In the genomic region with DNA sequence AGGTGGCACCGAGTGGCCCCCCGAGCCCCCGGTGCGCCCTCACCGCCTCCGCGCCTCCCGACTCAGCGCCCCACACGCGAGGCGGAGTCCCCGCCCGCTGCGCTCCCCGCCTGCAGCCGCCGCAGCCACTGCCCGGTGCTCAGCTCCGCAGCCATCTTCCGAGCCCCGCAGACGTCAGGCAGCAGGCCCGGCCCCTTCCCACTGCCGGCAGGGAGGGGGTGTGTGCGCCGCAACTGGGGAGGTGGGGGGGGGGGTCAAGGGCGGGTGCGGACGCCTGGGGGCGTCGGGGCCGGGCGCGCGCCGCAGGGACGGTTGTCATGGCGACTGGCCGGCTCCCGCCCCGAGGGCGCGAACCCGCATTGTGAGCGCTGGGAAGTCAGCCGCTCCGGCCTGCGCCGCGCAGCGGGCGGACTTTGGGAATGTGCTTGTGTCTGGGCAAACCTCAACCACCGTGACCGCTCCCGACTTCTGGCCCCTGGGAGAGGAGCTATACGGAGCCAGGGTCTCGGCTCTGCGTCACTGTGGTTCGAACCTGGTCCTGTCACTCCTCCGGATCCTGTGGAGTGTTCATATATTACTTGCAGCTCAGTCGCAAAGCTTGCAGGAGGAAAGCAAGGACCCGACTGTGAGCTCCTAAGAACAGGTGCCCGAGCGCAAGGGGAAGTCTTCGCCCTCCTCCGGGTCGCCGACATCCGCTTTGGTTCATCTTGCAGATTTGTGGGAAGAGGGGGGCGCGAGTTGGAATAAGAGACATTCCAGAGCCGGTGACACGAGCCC, we compare ENCODE assay signal across 8 mouse cellular contexts. TPM values are rescaled to one million over a fixed set of nuclear protein-coding genes. Genes with fewer than 3 reads are reported as not detected.
DNase-seq lines count a peak whose midpoint lies in the region; ATAC-seq and TF ChIP-seq lines count a peak whose summit lies in the region.

A gene (minus strand): TSS at position 160 of the 777 bp plus-strand sequence.

- H3K4me3 ChIP-seq in bone marrow, adult 2 months (replicated peaks; ENCODE audit: control insufficient read depth, low read depth, low read length) = peak within 1 kb of the TSS; percentile 81
- H3K4me3 ChIP-seq in erythroblast, embryonic 14.5 days (replicated peaks) = peak within 1 kb of the TSS; percentile 91
- peak within 1 kb of the TSS; percentile 91 for H3K4me3 ChIP-seq in heart, embryonic 11.5 days (ENCODE audit: low read depth, low read length)
- H3K4me3 ChIP-seq in kidney, embryonic 16.5 days (ENCODE audit: low read length) = peak within 1 kb of the TSS; percentile 67
- peak within 1 kb of the TSS; percentile 85 for H3K4me3 ChIP-seq in liver, embryonic 13.5 days (replicated peaks)
- peak within 1 kb of the TSS; percentile 98 for H3K4me3 ChIP-seq in stomach, embryonic 16.5 days (replicated peaks; ENCODE audit: low read length)

- peaks cover 28% of the 10 kb centered on the region for H3K36me3 ChIP-seq in erythroblast, embryonic 14.5 days (ENCODE audit: control insufficient read depth)
- peaks cover 17% of the 10 kb centered on the region; the same call in 1 of the 2 replicates for H3K36me3 ChIP-seq in heart, embryonic 11.5 days (ENCODE audit: control insufficient read depth, insufficient read depth, low read length)
- peaks cover 27% of the 10 kb centered on the region for H3K36me3 ChIP-seq in kidney, embryonic 16.5 days (ENCODE audit: insufficient read depth, low read length)
- peaks cover 29% of the 10 kb centered on the region for H3K36me3 ChIP-seq in liver, embryonic 13.5 days
- peaks cover 21% of the 10 kb centered on the region for H3K36me3 ChIP-seq in stomach, embryonic 16.5 days (ENCODE audit: control insufficient read depth, insufficient read depth, low read length)

- peak; percentile 79 for DNase-seq in CD4-positive helper T cell, adult 2 months (ENCODE audit: low read depth, low spot score)
- DNase-seq in liver, embryonic 13.5 days = peak; percentile 59
- DNase-seq in natural killer cell, adult 2 months (ENCODE audit: low spot score in 2 of 2) = peak; percentile 29 to 40

- under 1% methylated on average over 74 of the region's 74 CpGs for WGBS in bone marrow, adult 2 months
- WGBS in heart, embryonic 11.5 days (ENCODE audit: insufficient replicate concordance) = under 1% methylated on average over 67 of the region's 74 CpGs
- under 1% methylated on average over 52 of the region's 74 CpGs for WGBS in kidney, embryonic 16.5 days
- WGBS in liver, embryonic 13.5 days (ENCODE audit: insufficient replicate concordance) = under 1% methylated on average over 65 of the region's 74 CpGs
- WGBS in stomach, embryonic 16.5 days = under 1% methylated on average over 65 of the region's 74 CpGs

- peak within 1 kb of the TSS; percentile 82 for H3K9ac ChIP-seq in heart, embryonic 11.5 days (ENCODE audit: low read depth, low read length)
- peak within 1 kb of the TSS; percentile 88 for H3K9ac ChIP-seq in kidney, embryonic 16.5 days (replicated peaks; ENCODE audit: low read length)
- H3K9ac ChIP-seq in liver, embryonic 13.5 days = peak within 1 kb of the TSS; percentile 87
- peak within 1 kb of the TSS; percentile 88 for H3K9ac ChIP-seq in stomach, embryonic 16.5 days (ENCODE audit: low read length)

- TF ChIP-seq POLR2A in bone marrow, adult 2 months (IDR thresholded peaks at IDR 0.05; ENCODE audit: borderline replicate concordance, control insufficient read depth, low read depth, low read length) = no peak

- H3K4me1 ChIP-seq in bone marrow, adult 2 months (ENCODE audit: control insufficient read depth, insufficient read depth, low read length) = no peaks in the 10 kb centered on the region
- H3K4me1 ChIP-seq in erythroblast, embryonic 14.5 days (ENCODE audit: control insufficient read depth) = peaks cover 47% of the 10 kb centered on the region
- peaks cover 5% of the 10 kb centered on the region; the same call in 1 of the 2 replicates for H3K4me1 ChIP-seq in heart, embryonic 11.5 days (ENCODE audit: control insufficient read depth, insufficient read depth, low read length)
- H3K4me1 ChIP-seq in kidney, embryonic 16.5 days (ENCODE audit: insufficient read depth, low read length) = peaks cover 27% of the 10 kb centered on the region
- H3K4me1 ChIP-seq in liver, embryonic 13.5 days (replicated peaks) = peaks cover 54% of the 10 kb centered on the region
- H3K4me1 ChIP-seq in stomach, embryonic 16.5 days (ENCODE audit: control insufficient read depth, insufficient read depth, low read length) = peaks cover 17% of the 10 kb centered on the region

- peak within 1 kb of the TSS; percentile 94 for H3K4me2 ChIP-seq in heart, embryonic 11.5 days
- H3K4me2 ChIP-seq in kidney, embryonic 16.5 days (replicated peaks; ENCODE audit: low read depth, low read length) = peak within 1 kb of the TSS; percentile 95
- peak within 1 kb of the TSS; percentile 99 for H3K4me2 ChIP-seq in liver, embryonic 13.5 days
- peak within 1 kb of the TSS; percentile 95 for H3K4me2 ChIP-seq in stomach, embryonic 16.5 days (ENCODE audit: low read depth, low read length)

- H3K27ac ChIP-seq in bone marrow, adult 2 months (ENCODE audit: control insufficient read depth, insufficient read depth, low read depth, low read length, poor library complexity) = peak within 1 kb of the TSS; percentile 70
- peak within 1 kb of the TSS; percentile 79 for H3K27ac ChIP-seq in heart, embryonic 11.5 days (ENCODE audit: low read depth, low read length)
- peak within 1 kb of the TSS; percentile 90 for H3K27ac ChIP-seq in kidney, embryonic 16.5 days (ENCODE audit: low read length)
- peak within 1 kb of the TSS; percentile 83 for H3K27ac ChIP-seq in liver, embryonic 13.5 days
- H3K27ac ChIP-seq in stomach, embryonic 16.5 days (ENCODE audit: low read length) = peak within 1 kb of the TSS; percentile 93

- no peak for TF ChIP-seq CTCF in bone marrow, adult 2 months (IDR thresholded peaks at IDR 0.05; ENCODE audit: control insufficient read depth, insufficient read depth, low read length)

- ATAC-seq in heart, embryonic 11.5 days (replicated peaks; ENCODE audit: insufficient number of reproducible peaks, low FRiP score, low TSS enrichment) = peak; percentile 77
- ATAC-seq in kidney, embryonic 16.5 days (ENCODE audit: low FRiP score, low TSS enrichment) = peak; percentile 75
- ATAC-seq in liver, embryonic 13.5 days (ENCODE audit: low read depth) = peak; percentile 59
- ATAC-seq in stomach, embryonic 16.5 days (ENCODE audit: insufficient read depth, low FRiP score) = peak; percentile 84

- no peaks in the 10 kb centered on the region for H3K27me3 ChIP-seq in erythroblast, embryonic 14.5 days (ENCODE audit: control insufficient read depth)
- no peaks in the 10 kb centered on the region for H3K27me3 ChIP-seq in heart, embryonic 11.5 days (ENCODE audit: control insufficient read depth, insufficient read depth, low read length)
- H3K27me3 ChIP-seq in kidney, embryonic 16.5 days (ENCODE audit: insufficient read depth, low read length) = no peaks in the 10 kb centered on the region
- no peaks in the 10 kb centered on the region for H3K27me3 ChIP-seq in liver, embryonic 13.5 days
- H3K27me3 ChIP-seq in stomach, embryonic 16.5 days (ENCODE audit: control insufficient read depth, insufficient read depth, low read length) = no peaks in the 10 kb centered on the region

- no peaks in the 10 kb centered on the region for H3K9me3 ChIP-seq in erythroblast, embryonic 14.5 days (ENCODE audit: control insufficient read depth, low read length)
- H3K9me3 ChIP-seq in heart, embryonic 11.5 days (replicated peaks; ENCODE audit: control insufficient read depth, low read length) = no peaks in the 10 kb centered on the region
- no peaks in the 10 kb centered on the region for H3K9me3 ChIP-seq in kidney, embryonic 16.5 days (ENCODE audit: low read length)
- no peaks in the 10 kb centered on the region for H3K9me3 ChIP-seq in liver, embryonic 13.5 days (replicated peaks)
- H3K9me3 ChIP-seq in stomach, embryonic 16.5 days (replicated peaks; ENCODE audit: control insufficient read depth, low read length) = no peaks in the 10 kb centered on the region

RNA-seq across cellular contexts. Expression of the gene that starts here (rescaled TPM):
- 1.9 and 4.8 TPM in 2 replicates for polyA plus RNA-seq in bone marrow, adult 2 months (2011; ENCODE audit: insufficient read depth, insufficient read length, low replicate concordance, missing spikeins)
- polyA plus RNA-seq in erythroblast, embryonic 14.5 days (2012) = 0.17 and 0.18 TPM in 2 replicates
- 3.9 and 5.5 TPM in 2 replicates for polyA plus RNA-seq in heart, embryonic 11.5 days (2014; fragmentation: Nextera tagmentation; extraction: Ambion mirVana)
- polyA plus RNA-seq in kidney, embryonic 16.5 days (2015; fragmentation: Nextera tagmentation; extraction: Ambion mirVana) = 6.6 and 7.1 TPM in 2 replicates
- 1.2 and 1.5 TPM in 2 replicates for polyA plus RNA-seq in liver, embryonic 13.5 days (2015; fragmentation: Nextera tagmentation; extraction: Ambion mirVana)
- 6.0 and 7.0 TPM in 2 replicates for polyA plus RNA-seq in stomach, embryonic 16.5 days (2015; fragmentation: Nextera tagmentation; extraction: Ambion mirVana)

Comparison
In these comparisons a context has a peak if more than half of its experiments do, and no peak if none do; other contexts are left out.
1. Peak in every context shown above with its lines: DNase-seq, ATAC-seq, H3K4me3 ChIP-seq and H3K27ac ChIP-seq.